Mouse (Mus musculus) frontal cortex, adult 2 months (tissue): Measurements from ENCODE around the gene Ddost. TPM values are rescaled to one million over a fixed set of nuclear protein-coding genes. Genes with fewer than 3 reads are reported as not detected.

Source experiments
- DNase-seq, 2 experiments: peaks; one replicate each; pipeline ENCODE4 v3.0.0; 2022; ENCODE audit warnings: low spot score in 1 of 2; ENCODE audit errors: extremely low spot score in 1 of 2
- polyA plus RNA-seq: library from polyadenylated mRNA; depleted of rRNA; stranded (reverse); fragments of >200 nt; gene quantifications from 2 replicates; pipeline ENCODE4 v1.2.3, GENCODE M21; 2012; rRNA removed

Ddost gene
- 89.8 and 93.1 TPM in 2 replicates for polyA plus RNA-seq

DNA sequence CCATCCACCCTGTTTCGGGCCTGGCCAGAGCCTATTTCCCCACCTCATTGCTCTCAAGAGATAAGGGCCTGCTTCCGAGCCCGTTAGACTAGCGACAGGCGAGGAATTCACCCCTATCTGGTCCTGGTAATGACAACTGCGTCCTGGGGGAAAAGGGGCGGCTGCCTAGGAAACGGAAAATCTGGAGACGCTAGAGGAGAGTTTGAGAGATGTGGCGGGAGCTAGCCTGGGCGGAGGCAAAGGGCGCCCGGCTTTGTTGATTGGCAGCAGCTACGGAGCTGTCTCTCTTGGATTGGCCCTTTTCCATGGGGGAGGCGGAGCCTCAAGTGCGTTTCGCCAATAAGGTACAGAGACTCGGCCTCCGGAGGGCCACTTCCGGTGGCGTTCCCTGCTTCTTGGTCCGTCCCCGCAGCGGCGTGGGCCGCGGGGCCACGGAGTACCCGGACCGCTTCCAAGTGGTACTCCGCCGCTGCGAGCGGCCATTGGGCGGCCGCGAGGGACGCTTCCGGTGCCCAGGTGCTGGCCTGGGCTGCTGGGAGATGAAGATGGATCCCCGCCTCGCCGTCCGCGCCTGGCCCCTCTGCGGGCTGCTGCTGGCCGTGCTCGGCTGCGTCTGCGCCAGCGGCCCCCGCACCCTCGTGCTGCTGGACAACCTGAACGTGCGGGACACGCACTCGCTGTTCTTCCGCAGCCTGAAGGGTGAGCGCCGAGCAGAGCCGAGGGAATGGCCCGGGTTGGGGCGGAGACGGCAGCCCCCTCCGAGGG lies at the start of gene Ddost:
Gene Ddost, plus strand, starts transcription at position 391 of the 765 bp plus-strand sequence.
- peak; percentile 97 to 99 for DNase-seq

DNA sequence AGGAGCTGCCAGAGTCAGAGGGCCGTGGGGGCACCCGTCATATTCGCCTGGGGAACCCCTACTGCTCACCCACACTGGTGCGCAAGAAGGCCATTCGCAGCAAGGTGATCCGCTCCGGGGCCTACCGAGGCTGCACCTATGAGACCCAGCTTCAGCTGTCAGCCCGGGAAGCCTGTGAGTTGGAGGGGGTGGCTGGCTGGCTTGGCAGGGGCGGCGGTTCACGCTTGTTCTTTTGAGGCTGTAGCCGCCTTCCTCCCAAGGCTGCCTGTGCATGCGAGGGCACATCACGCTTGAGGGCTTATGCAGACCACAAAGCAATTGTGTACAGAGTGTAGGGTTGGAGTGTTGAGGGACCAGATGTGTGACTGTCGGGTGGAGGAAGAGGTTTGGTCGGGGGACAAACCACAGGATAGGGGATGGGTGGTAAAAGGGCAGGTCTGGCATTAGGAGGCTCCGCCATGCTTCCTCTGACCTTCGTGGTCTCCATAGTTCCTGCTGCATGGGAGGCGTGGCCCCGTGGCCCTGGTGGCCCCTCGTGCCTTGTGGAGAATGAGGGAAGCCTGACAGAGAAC lies 47.3 kb upstream of the Ddost start:
- no peak for DNase-seq

DNA sequence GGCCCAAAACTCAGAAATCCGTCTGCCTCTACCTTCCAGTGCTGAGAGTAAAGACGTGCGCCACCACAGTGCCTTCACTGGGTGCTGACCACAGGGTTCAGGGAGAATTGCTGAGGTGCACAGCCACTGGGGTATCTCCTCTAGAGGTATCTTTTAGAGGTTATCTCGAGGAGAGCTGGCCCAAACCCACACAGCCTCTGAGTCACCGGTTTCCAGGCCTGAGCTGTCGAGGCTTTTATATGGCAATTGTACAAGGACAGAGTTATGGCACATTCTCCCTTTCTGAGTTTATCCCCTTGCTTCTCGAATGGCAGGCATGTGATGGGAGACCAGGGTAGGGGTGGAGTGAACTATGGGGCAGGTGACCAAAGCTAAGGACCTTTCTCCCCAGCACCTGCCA lies 45.9 kb upstream of the Ddost start:
- no peak for DNase-seq

DNA sequence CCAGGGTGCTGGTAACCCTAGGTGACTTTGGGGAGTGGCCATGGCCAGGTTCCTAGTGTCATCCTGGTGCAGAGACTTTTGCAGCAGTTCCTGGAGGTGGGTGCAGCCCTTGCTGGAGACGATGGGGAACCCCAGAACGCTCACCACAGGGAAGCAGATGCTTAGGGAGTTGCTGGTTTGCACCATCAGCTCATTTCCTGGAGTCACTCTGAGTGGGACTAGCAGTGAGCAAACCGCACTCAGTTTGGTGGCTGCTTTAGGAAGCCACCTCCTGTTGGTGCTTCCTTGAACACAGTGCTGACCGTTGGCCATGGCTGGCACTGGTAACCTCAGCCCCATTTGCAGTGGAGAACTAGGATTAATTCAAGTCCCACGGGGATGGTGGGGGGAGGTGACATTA lies 45.0 kb upstream of the Ddost start:
- no peak for DNase-seq

DNA sequence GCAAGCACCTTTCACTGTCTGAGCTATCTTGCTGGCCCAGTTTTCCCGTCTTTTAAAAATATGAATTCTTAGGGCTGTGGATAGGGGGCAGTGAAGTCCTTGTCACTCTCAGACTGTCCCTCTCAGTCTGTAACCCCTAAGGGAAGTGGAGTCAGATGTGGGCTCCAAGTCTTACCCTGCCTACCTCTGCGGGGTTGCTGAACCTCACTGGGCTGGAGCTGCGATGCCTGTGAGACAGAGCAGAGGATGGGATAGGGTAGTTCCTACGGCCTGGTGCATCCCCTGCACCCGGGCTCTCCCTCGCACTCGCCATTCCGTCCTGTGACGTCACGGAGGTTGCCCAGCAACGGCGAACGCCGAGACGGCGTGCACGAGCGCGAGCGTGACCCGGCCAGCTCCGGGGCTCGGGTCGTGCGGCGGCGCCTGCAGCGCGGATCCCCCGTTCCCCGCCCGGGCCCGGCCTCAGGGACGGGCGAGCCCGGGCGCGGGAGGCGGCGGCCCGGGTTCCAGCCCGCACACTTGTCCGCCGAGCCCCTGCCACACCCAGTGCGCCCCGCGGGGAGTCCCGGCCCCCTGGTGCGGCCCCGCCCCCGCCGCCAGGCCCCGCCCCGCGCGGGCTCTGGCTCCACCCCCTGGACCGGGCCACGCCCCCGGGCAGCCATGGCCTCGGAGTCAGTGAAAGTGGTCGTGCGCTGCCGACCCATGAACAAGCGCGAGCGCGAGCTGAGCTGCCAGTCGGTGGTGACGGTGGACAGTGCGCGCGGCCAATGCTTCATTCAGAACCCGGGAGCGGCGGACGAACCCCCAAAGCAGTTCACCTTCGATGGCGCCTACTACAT lies 42.5 kb upstream of the Ddost start:
- peak in 1 of 2 experiments; percentile 90 for DNase-seq

DNA sequence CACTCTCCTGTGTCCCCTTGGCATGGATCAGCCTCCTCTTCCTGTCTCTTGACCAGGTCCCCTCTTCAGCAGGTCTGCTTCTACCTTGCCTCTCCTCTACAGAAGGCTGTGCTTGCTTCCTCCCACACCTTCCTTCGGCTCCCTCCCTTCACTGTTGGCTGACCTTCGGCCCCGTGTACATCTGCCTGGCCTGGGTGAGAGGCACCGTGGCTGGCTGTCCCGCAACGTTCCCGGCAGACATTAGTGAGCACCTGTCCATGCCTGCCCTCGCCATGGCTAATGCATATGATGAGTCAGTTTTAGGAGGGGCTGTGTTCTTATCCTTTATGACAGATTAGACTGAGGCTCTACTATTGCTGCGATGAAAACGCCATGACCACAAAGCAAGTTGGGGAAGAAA lies 36.7 kb upstream of the Ddost start:
- DNase-seq, result no peak

DNA sequence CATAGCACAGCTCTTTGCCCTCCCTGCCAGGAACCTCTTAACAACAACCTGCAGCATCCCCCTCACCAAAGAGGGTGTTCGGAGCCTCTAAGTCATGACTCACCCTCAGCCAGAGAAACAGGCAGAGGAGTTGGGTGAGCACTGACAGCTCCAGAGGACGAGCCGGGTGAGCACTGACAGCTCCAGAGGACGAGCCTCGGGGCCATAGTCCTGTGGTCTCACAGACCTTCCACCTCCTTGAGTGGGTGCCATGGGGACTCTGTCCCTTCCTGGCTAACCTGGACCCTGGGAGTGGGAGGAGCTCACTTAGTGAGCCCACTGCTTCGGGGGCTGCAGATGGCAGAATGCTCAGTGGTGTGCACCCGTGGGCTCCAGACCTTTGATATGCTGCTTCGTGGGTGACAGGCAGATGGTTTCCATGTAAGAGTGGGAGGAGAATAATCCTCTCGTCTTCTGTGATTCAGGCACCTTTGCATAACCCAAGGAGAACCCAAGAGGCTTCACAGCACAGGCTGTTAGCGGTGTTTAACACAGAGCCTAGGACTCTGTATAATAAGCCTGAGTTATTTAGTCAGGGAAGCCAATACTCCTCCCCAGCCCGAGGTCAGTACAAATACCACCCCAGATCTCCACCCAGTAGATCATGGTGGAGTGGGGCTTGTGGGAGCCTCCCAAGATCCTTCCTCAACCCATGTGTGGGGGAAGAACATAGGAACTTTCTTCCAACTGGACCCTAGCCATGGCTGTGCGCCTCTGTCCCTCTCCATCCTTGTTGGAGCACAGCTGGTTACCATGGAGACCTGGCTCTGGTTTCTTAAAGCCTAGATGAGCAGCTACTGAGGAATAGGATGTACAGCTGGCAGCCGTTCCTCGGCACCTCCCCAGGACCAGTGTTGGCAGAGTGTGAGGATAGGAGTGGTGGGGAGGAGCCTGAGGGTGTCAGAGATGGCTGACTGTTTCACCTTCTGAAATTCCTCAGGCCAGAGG lies 32.2 kb upstream of the Ddost start:
- peak; percentile 67 to 80 for DNase-seq

DNA sequence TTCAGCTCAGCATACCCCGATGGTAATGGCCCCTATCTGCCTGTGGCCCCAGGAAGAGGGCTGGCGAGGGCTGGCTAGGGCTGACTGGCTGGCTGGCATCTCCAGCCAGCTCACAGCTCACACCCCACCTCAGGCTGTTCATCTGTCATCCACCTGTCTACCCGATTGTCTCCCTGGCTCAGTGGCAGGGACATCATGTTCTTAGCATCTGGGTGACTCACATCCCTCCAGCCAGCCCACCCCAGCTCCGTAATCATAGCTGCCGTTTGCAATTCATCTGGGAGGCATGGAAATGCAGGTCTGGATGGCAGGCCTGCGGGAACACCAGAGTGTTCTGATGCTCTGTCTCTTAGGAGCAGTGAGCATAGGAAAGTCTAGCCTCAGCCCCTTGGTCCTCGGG lies 26.2 kb upstream of the Ddost start:
- DNase-seq, result peak in 1 of 2 experiments; percentile 68

DNA sequence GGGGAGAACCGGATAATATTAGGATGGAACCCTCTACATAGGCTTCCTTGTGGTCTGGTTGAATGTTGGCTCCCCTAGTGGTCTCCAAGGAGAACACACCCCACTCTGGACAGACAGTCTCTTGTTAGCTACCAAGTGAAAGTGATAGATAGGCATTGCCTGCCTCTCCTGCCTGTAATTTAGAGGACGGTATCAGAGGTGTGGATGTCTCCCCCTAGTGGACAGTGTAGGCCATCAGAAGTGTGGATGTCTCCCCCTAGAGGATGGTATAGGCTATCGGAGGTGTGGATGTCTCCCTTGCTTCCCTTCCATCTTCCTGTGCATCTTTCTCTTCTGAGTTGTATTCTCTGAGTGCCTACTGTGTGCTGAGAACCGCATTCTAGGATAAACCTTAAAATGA lies 21.7 kb upstream of the Ddost start:
- DNase-seq, result peak; percentile 44 to 91

DNA sequence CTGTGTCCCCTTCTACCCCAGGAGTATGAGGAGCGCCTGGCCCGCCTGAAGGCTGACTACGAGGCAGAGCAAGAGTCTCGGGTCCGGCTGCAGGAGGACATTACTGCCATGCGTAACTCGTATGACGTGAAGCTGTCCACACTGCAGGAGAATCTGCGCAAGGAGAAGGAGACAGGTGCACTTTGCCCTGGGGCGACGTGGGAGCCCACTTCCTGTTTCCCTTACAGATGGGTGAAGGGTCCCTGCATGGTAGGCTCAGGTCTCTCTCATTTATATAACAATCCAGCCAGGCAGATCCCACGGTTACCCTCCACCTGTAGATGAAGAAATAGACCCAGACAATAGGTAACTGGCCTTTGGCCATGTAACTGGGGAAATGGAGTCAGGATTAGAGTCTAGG lies 18.1 kb upstream of the Ddost start:
- no peak for DNase-seq

DNA sequence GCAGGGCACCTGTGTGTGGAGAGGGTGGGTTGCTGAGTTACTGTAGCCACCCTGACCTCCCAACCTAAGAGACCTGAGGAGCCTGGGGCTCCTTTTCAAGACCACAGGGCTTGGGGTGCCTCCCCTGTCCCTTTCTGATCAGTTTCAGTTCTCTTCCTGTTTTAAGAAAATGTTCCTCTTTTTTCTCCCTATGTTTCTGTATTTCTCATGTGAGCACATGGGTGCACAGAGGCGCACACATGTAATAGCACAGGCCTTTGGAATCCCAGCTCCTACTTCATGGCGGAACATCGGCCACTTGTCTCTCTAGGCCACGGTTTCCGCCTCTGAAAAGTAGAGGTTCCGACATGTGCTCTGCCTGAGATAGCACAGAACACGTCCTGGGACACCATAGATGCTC lies 15.8 kb upstream of the Ddost start:
- no peak for DNase-seq

DNA sequence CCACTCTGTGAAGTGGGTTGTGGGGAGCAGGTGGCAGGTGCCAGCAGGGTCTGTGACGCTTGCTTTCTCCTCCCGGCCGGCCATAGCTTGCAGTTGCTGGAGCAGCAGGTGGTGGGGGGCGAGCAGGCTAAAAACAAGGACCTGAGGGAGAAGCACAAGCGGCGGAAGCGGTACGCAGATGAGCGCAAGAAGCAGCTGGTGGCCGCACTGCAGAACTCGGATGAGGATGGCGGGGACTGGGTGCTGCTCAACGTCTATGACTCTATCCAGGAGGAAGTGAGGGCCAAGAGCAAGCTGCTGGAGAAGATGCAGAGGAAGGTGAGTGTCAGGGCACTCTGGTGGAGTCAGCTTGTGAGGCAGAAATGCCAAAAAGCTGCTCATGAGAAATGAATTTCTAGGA lies 12.5 kb upstream of the Ddost start:
- DNase-seq, result no peak

DNA sequence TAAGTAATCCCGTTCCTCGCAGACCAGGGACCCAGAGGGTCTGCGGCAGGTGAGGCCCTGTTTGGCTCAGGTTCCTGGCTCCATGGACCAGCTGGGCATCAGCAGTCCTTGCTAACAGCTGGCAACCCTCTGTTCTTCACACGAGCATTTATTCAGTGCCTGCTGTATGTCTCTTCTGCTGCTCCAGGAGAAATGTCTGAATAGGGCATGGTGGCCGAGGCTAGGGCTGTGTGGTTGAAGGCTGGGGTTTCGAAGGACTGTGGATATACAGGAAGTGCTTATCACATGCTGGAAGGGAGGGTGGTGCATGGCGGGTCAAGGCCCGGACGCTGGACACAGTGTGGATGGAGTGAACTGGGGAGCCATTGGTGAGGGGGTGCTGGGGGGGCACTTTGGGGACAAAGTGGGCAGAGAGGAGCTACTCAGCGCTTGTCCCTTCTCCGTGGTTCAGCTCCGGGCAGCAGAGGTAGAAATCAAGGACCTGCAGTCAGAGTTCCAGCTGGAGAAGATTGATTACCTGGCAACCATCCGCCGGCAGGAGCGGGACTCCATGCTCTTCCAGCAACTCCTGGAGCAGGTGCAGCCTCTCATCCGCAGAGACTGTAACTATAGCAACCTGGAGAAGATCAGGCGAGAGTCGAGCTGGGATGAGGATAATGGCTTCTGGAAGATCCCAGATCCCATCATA lies 11.1 kb upstream of the Ddost start:
- peak in 1 of 2 experiments; percentile 39 for DNase-seq

DNA sequence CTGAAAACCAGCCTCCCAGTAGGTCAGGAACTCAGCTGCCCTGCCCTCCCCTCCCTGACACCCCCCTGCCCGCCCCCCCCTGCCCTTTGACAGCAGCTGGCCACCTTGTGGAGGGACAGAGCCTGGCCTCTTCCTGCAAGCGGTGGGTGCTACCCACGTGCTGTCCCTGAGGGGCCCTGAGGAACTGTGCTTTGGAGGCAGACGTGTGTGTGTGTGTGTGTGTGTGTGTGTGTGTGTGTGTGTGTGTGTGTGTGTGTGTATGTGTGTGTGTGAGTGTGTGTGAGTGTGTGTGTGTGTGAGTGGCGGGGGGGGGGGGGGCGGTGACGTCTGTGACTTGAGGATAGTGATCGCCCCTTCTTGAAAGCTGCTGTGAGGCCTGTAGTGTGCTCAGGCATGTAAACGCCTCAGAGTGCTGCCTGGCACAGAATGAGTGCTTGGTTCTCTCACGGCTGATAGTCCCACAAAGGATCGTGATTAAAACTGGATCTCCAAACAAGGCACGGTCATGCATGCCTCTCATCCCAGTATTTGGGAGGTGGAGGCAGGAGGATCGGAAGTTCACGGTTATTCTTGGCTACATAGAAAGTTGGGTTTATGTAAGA lies 10.5 kb upstream of the Ddost start:
- no peak for DNase-seq

DNA sequence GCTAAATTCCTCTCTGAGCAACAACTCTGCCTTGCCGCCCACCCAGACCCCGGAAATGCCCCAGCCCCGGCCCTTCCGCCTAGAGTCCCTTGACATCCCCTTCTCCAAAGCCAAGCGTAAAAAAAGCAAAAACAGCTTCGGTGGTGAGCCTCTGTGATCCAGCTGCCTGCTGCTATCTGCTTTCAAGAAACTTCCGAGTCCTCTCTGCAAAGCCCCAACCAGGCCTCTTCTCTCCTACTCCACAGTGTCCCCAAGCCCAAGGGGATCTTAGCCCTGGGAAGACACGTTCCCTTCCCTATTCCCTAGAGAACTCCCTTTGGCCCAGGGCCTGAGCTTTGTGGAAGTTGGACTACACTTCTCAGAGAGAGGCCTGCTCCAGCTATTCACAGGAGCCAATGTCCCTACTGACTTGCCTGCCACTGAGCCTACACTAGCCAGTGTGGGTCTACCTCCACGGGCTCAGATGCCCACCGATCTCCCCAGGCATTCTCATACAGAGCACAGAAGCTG lies 3.2 kb upstream of the Ddost start:
- no peak for DNase-seq

DNA sequence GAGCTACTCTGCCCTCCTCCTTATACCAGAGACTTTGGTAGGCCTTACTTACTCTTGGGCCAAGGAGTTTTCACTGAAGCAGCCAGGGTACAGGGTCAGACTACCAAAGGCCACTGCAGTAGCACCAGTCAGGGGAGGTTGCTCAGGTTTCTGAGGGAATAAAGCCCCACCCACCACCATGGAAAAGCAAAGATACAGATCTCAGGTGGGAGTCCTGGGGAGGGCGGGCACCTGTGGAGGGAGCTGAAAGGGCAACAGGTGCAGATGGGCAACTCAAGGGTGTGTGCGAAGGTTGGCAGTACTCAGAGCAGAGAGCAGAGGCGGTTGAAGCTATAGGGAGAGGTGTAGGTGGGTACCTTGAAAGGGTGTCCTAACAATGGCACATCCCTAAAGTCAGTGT lies 1.5 kb upstream of the Ddost start:
- DNase-seq, result no peak

DNA sequence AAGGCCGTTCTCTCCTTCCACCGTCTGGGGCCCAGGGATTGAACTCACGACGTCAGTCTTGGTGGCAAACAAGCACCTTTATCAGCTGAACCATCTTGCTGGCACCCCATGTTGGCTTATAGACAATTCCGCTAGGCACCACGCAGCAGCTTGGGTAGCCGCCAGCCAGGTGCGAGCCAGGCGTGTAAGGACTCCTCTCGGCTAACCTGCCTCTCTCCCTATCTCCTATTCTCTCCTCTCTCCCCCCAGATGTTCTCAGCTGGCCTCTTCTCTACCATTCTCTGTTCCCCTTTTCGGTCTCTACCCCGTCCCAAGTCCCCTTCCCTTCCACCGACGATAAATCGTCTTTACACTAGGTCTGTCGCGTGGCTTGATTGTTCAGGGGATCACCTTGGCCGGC lies 788 bp upstream of the Ddost start:
- DNase-seq, result no peak

DNA sequence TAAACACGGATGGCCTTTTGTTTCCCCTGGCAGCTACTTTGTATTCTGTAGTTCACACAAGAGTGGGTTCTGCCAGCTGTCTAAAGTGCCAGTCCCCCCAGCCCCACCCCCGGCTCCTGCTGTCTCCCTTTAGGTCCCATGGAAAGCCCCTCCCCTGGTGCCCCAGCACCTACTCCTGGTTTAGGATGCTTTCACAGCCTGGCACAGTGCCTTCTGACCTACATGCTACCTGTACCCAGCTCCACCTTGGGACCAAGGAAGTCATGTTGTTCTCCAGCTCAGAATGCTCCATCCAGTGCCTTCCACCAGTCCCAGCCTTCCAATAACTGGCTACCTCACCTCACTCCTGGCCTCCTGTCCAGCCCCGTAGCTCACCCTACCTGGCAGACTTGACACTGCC lies 2.5 kb downstream of the Ddost start:
- no peak for DNase-seq

DNA sequence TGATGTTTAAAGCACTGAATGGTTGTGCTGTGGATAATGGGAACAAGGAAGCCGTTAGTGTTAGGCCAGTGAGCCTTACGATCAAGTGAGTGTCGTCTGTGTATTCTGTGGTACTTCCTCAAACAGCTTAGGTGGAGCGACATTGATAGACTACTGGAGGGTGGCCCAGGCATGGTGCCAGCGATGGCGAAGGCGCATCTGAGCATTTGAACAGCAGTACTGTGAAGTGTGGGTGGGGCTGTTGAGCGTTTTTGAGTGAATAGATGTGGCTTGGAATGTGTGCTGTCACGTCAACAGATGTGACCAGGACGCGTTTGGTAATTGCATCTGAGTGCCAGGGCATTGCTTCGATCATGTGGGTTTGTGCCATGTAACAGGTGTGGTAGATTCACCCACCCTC lies 3.2 kb downstream of the Ddost start:
- DNase-seq, result peak in 1 of 2 experiments; percentile 58
